Mouse (Mus musculus) lung, adult 2 months (tissue): ENCODE results near the gene Supt3. TPM values are rescaled to one million over a fixed set of nuclear protein-coding genes. Genes with fewer than 3 reads are reported as not detected.

Source experiments
- DNase-seq: peaks from one replicate; pipeline ENCODE4 v3.0.0; 2022
- H3K4me1 ChIP-seq: fragments of 200-500 bp; 2 replicates; pipeline ENCODE4 v1.6.1; 2011; ENCODE audit warnings: low read length; ENCODE audit not compliant: control insufficient read depth, insufficient read depth
- H3K4me3 ChIP-seq: fragments of 200-500 bp; replicated peaks from 2 replicates; pipeline ENCODE3; 2011; ENCODE audit warnings: low read depth, mild to moderate bottlenecking, control low read depth, low read length; ENCODE audit errors: extremely low read depth
- CTCF ChIP-seq: fragments of 200-500 bp; IDR thresholded peaks from 2 replicates; pipeline ENCODE4 v1.5.1; 2011; ENCODE audit warnings: mild to moderate bottlenecking, low read length, control low read depth; ENCODE audit not compliant: insufficient read depth
- POLR2A ChIP-seq: fragments of 200-500 bp; IDR thresholded peaks from 2 replicates; pipeline ENCODE4 v1.6.1; 2011; ENCODE audit warnings: low read depth, mild to moderate bottlenecking, control low read depth, low read length, borderline replicate concordance; ENCODE audit errors: extremely low read depth
- WGBS: fragments of 180-500 bp; shearing (Covaris S2); methylation state at CpG from one replicate; pipeline ENCODE4 v1.1.7; 2018; 5-methylcytosine and 5-hydroxymethylcytosine counted together
- polyA plus RNA-seq: library from polyadenylated mRNA; depleted of rRNA; stranded (reverse); fragments of >200 nt; gene quantifications from 2 replicates; pipeline ENCODE4 v1.2.3, GENCODE M21; 2012

Supt3 gene
- polyA plus RNA-seq, 1 experiment = 2.9 TPM

DNA sequence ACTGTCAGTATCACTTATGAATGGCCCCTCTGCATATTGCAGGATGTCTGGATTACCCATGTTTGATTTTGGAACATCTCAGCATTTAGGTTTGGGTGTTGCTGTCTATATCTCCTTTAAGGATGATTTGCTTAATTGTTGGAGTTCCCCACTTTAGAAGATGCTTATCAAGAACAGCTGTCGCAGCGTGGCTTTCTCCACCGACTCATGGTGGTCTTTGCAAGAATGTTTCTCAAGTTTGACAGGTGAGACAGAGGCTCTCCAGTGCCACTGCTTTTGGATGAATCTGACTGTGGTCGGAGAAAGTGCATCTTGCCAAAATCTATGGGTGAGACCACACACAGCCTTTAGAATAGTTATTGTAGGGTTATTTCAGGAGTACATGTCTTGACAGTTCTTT is 42.9 kb downstream of the Supt3 start:
- Histone ChIP-seq H3K4me1 (no peaks in the 10 kb centered on the region), H3K4me3 (no peak overlapping the region)
- no peak for DNase-seq
- 72% methylated on average over 4 of the region's 4 CpGs for WGBS
- no peak for TF ChIP-seq CTCF
- no peak for TF ChIP-seq POLR2A

- WGBS = 92% methylated on average over 5 of the region's 5 CpGs
- DNase-seq = no peak
- TF ChIP-seq POLR2A (no peak), CTCF (no peak)
Measured at GRCm38 (mm10) chr17:44821940-44822339, 45.0 kb downstream of the Supt3 start.

DNA sequence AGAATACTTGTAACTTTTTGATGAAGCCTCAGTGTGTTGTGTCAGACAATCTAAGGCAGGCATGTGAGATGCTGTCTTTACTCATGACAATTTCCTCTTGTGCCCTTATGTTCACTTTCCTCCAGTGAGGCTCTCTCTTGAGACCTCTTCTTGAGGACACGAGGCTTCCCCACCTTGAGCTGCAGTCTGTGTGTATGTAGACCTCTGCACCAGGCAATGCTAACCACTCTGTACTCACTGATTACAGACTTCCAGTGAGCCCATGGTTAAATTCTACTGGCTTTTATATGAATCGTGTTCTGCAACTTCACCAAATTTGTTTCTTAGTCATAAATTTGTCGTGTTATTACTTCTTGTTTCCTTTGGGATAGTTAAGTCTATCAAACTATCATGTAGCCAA is 50.2 kb downstream of the Supt3 start:
- H3K4me3 ChIP-seq = no peak overlapping the region
- WGBS = 78% methylated on average over 3 of the region's 3 CpGs
- H3K4me1 ChIP-seq = no peaks in the 10 kb centered on the region
- TF ChIP-seq CTCF (no peak), POLR2A (no peak)
- no peak for DNase-seq

More at GRCm38 (mm10) chr17:44821940-44822339, 45.0 kb downstream of the Supt3 start:
- Histone ChIP-seq H3K4me3 (no peak overlapping the region), H3K4me1 (no peaks in the 10 kb centered on the region)

GRCm38 (mm10) chr17:44827964-44828363 is 51.0 kb downstream of the Supt3 start:
- TF ChIP-seq CTCF (no peak), POLR2A (no peak)
- no peak for DNase-seq
- no peaks in the 10 kb centered on the region for H3K4me1 ChIP-seq
- WGBS = 85% methylated on average over 4 of the region's 4 CpGs
- H3K4me3 ChIP-seq = no peak overlapping the region

GRCm38 (mm10) chr17:44829587-44829986 is 52.6 kb downstream of the Supt3 start:
- no peak for DNase-seq
- TF ChIP-seq POLR2A (no peak), CTCF (no peak)
- no peak overlapping the region for H3K4me3 ChIP-seq
- no peaks in the 10 kb centered on the region for H3K4me1 ChIP-seq
- 89% methylated on average over 3 of the region's 3 CpGs for WGBS

- no peak for TF ChIP-seq CTCF
- no peak for TF ChIP-seq POLR2A
- no peak overlapping the region for H3K4me3 ChIP-seq
- WGBS = 60% methylated on average over 1 of the region's 1 CpGs
- no peak for DNase-seq
- no peaks in the 10 kb centered on the region for H3K4me1 ChIP-seq
Measured at GRCm38 (mm10) chr17:44831201-44831600, 54.2 kb downstream of the Supt3 start.

GRCm38 (mm10) chr17:44842184-44842583 is 65.2 kb downstream of the Supt3 start:
- H3K4me1 ChIP-seq = no peaks in the 10 kb centered on the region
- no peak for DNase-seq
- WGBS = 68% methylated on average over 4 of the region's 4 CpGs
- TF ChIP-seq CTCF (no peak), POLR2A (no peak)
- no peak overlapping the region for H3K4me3 ChIP-seq

GRCm38 (mm10) chr17:44863165-44863564 is 86.2 kb downstream of the Supt3 start:
- Histone ChIP-seq H3K4me1 (no peaks in the 10 kb centered on the region), H3K4me3 (no peak overlapping the region)
- DNase-seq = no peak
- TF ChIP-seq CTCF = no peak
- TF ChIP-seq POLR2A = no peak
- 97% methylated on average over 6 of the region's 6 CpGs for WGBS

GRCm38 (mm10) chr17:44893592-44893991 is 116.6 kb downstream of the Supt3 start:
- H3K4me3 ChIP-seq = no peak overlapping the region
- WGBS = 21% methylated on average over 1 of the region's 1 CpGs
- TF ChIP-seq CTCF (no peak), POLR2A (no peak)
- no peak for DNase-seq
- no peaks in the 10 kb centered on the region for H3K4me1 ChIP-seq

DNA sequence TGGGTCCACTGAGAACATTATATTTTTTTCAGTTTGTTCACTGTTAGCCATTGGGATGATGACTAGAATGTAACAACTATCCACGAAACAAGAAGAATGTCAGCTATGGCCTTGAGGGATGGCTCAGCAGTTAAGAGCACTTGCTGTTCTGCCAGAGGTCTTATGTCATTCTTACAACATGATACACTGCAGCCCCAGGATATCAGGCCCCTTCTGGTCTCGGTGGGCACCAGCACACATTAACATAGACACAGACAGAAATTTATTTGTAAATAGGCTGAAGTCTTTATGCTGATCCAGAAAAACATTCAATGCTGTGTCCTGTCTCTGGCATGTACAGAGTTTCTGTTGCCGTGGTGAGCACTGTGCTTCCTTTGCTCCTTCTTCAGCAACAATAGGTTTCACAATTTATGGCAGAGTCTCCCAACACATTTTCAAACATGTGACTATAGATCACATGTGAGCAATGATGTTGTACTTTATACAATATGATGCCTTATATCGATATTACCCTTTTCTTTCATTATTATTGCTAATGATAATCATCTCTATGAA is 166.7 kb downstream of the Supt3 start:
- TF ChIP-seq CTCF (no peak), POLR2A (no peak)
- H3K4me1 ChIP-seq = no peaks in the 10 kb centered on the region
- 73% methylated on average over 4 of the region's 4 CpGs for WGBS
- no peak overlapping the region for H3K4me3 ChIP-seq
- no peak for DNase-seq

DNA sequence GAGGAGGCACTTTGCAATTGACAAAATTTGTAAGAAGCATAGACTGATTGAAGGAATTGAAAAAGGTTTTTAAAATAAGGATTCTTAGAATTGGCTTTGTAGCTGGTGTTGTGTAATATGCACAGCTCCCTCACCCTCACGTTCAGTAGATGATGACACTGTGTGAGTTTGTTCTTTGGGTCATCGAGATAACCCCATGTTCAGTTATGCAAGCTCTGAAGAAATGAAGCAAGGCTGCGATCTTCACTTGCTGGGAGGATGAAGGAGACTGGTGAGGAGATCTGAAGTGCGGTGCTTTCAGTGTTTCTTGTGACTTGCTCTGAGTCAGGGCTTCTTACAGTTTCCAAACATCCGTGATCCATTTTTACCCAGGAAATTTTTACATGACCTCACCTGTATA is 168.4 kb downstream of the Supt3 start:
- DNase-seq = no peak
- TF ChIP-seq CTCF = no peak
- no peak for TF ChIP-seq POLR2A
- no peak overlapping the region for H3K4me3 ChIP-seq
- 76% methylated on average over 5 of the region's 5 CpGs for WGBS
- no peaks in the 10 kb centered on the region for H3K4me1 ChIP-seq
